Mouse (Mus musculus): Measurements from ENCODE around the gene Dis3.
A peak's percentile ranks its signal among the peaks of the same experiment; 100 is the strongest.

Dis3 gene

DNA sequence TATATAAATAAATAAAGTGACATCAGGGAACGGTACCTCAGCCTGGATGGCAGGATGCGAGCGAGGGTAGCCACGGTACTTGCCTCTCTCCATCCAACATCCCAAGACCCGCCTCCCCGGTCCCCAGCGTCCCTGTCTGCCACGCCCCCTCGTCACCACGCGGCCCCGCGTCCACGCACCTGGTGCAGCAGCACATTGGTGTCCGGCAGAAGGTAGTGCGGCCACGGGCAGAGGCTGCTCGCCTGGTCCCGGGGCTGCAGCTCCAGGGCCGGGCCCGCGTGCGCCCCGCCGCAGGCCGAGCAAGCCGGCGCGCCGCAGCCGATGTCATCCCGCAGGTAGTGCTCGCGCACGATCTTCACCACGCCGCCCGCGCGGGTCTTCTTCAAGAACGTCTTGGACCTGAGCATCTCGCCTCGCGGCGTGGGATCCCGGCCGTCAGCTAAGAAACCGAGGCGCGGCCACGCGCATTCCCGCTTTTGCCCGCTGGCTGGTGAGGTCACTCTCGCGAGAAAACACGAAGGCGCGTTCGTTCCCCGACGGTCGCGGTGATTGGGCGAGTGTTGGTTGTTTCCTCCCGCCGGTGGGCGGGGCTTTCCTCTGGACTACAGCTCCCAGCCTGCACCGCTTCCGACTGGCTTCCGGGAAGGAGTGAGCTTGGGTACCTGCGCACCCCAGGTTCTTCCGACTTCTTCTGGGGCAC, at the start of gene Dis3, which contains the start of gene Pibf1:
Gene Dis3, minus strand, starts transcription at position 504 of the 700 bp plus-strand sequence.
Gene Pibf1, plus strand, starts transcription at position 158 of the 700 bp plus-strand sequence.
- DNase-seq = peak; percentile 99

DNA sequence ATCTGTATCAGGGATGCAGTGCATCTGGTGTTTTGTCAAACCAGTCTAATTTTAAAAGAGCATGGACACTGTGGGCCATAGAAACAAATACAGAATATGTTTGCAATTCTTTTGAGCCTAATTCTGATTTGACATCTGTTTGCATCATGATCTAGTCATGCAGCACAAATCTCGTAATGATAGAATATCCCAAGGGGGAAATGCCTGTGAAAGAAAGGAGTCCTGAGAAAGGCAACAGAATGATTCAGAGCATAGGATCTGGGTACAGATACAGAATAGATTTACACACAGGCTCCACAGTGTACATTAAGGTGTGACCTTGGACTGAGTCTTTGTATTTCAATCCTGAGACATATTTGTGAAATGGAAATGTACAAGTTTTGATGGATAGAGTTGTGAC, 47.3 kb upstream of the Dis3 start:
- DNase-seq = no peak

GRCm38 (mm10) chr14:99141786-99142633, 42.4 kb upstream of the Dis3 start:
- DNase-seq = peak; percentile 66

- DNase-seq = no peak
These were observed 40.5 kb upstream of the Dis3 start for GRCm38 (mm10) chr14:99140036-99140435.

DNA sequence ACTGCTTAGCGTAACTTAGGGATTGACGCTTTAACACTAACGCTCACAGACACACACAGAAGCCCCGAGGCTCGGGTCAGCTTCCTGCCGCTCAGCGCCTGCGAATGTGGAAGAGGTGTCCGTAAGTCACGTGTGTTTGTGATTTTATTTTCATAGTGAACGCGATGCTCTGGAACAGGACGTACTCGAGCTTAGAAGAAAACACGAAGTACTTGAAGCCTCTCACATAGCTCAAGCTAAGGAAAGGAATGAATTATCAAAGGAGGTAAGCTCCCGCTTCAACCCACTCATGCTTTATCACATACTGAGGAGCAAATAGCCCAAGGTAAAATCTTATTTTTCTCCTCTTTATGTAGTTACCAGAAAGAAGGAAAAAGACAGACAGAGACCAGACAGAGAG, 36.7 kb upstream of the Dis3 start:
- no peak for DNase-seq

DNA sequence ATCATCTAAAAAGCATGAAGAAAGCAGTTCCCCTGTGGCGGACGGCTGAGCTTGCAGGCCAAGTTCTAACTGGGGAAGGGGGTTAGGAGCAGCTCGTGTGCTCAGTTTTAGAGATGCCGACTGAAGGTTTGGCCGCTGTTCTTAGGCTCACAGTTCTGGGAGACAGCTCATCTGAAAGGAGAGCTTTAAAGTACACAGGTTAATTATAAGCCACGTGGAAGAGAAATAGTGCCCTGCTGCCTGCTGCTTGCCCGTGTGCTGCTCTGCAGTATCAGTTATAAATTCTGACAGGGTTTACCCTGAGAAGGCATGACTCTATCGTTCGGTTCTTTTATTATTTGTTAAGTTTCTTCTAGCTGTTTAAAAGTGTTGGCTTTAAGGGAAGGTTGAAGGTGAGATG, 36.2 kb upstream of the Dis3 start:
- DNase-seq = no peak

GRCm38 (mm10) chr14:99134048-99134447, 34.5 kb upstream of the Dis3 start:
- DNase-seq = no peak

DNA sequence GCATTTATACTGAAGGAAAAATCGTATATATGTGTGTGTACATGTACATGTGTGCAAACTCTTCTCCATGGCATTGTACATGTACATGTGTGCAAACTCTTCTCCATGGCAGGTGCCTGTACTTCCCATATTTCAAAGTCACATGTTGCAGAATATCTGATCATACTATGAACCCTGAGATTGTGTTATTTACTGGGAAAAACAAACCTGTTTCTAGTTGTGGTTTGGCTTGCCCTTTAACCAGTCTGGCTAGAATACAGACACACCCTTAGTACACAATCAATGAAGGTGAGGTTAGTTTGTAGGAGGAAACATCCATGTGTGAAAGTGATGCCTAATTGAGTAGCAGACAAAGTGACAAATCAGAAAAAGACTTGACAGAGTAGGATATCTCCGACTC, 29.5 kb upstream of the Dis3 start:
- DNase-seq = no peak

GRCm38 (mm10) chr14:99127509-99127908, 27.9 kb upstream of the Dis3 start:
- DNase-seq = no peak

DNA sequence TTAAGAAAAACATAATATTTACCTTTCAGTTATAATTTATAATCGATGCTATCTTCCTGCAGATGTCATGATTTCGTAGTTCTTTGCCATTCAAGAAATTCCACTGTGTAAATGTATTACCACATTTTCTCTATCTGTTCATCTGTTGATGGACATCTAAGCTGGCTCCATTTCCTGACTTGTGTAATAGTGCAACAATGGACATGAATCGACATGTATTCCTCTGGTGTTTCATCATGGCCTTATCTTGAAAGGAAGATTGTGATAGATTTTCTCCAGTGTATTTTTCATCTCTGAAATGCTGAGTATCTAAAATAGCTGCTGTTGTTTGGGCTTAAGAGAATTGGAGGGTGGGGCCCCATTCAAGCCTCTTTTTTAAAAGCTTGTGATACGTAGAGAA, 27.1 kb upstream of the Dis3 start:
- no peak for DNase-seq

- DNase-seq = no peak
These were observed 24.5 kb upstream of the Dis3 start for GRCm38 (mm10) chr14:99124076-99124475.

DNA sequence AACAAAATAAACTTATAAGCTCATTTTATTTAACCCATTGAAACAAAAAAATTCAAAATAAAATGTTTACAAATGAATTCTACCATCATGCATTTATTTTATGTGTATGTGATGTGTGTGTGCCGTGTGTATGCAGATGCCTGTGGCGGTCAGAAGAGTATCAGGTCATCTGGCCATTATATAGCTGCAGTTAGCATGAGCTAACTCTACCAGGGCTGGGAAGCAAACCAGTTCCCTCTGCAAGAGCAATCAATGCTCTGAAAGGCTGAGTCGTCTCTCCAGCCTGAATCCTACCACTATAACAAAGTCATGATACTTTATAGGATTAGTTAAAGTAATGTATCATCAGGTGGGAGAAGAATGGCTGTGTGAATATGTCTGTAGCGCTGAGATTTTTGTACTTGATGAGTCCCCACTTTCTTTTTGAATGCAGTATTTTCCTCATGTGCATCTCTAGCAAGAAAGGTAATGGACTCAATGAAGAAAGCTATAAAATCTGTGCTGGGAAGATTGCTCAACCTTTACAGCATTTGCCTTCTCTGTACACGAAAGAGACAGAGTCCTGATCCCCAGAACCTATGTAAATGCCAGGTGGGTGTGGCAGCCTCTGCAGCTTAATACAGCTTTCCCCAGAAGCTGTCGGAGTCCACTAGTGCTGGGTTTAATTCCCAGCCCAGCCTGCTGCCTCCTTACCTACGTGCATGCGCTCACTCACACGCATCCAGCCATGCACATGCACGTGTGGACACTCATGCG, 22.2 kb upstream of the Dis3 start:
- DNase-seq = no peak

- no peak for DNase-seq
These were observed 18.0 kb upstream of the Dis3 start for GRCm38 (mm10) chr14:99117576-99117975.

DNA sequence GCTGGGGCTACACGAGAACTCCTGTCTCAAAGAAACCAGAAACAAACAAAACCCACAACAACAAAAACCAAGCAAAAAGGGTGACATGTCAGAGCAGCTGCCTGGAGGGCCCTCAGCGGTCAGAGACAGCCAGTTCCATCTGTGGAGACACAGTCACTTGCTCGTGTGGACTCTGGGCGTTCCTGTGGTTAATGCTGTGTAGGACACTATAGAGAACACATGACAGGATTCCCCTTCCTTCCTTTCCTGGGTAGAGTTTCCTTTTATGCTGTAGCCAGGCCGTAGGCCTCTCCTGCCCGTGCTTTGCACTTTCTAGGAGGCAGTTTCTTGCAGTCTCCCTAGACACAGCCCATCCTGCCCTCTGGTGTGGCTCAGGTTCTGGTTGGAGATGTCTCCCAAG, 9.2 kb upstream of the Dis3 start:
- no peak for DNase-seq

GRCm38 (mm10) chr14:99107631-99108187, 8.1 kb upstream of the Dis3 start:
- DNase-seq = no peak

- DNase-seq = no peak
These were observed 7.1 kb upstream of the Dis3 start for GRCm38 (mm10) chr14:99106671-99107070.

DNA sequence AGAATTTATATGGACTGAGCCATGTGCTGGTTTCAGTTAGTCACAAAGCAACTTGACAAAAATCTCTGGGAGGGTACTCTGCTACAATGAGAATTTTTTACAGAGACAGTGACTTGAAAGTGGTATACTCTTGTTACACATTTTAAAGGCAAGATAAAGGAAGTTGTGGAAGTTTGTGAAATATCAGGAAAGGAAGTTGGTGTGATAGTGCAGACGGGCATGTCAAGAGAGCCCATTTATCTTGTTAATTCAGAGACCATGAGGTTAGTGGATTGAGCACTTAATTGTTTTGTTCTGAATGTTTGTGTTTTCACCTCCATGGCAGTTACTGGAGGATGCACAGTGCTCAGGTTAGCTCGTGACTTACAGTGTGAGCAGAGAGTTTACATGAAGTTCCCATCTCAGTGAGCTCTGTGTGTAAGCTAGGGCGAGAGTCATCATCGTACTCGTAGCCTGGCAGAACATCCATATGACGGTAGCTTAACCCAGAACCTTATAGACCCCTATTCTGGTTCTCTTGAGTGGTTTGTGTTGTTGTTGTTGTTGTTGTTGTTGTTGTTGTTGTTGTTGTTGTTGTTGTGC, 5.1 kb upstream of the Dis3 start:
- no peak for DNase-seq

GRCm38 (mm10) chr14:99103050-99103449, 3.5 kb upstream of the Dis3 start:
- DNase-seq = no peak

DNA sequence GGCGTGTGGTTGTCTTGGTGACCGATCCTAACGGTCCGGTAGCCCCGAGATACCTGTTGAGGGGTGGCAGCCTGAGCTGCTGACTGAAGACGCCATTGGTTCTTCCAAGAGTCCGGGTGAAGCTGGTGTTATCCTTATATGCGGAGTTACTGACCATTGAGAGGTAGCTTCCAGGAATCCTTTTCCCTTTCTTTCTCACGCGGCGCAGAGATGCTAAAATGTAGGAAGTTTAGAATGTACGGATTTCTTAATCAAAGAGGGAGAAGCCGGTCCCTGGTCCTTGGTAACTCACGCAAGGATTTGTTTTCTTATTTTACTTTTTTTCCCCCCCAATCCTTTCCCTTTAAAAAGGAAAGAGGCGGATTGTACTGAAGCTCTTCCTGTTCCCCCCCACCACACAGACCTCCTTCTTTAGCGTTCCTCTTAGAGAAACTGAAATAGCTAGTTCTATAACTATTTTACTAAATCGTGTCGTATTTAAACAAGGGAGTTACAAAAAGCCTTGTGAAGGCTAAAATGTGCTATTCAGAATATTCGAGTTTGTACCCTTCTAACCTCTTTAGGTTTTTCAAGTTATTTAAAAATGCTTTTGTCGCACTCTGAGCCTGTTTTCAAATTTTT, 507 bp upstream of the Dis3 start:
- no peak for DNase-seq

- DNase-seq = no peak
These were observed 10.6 kb downstream of the Dis3 start for GRCm38 (mm10) chr14:99088947-99089346.

DNA sequence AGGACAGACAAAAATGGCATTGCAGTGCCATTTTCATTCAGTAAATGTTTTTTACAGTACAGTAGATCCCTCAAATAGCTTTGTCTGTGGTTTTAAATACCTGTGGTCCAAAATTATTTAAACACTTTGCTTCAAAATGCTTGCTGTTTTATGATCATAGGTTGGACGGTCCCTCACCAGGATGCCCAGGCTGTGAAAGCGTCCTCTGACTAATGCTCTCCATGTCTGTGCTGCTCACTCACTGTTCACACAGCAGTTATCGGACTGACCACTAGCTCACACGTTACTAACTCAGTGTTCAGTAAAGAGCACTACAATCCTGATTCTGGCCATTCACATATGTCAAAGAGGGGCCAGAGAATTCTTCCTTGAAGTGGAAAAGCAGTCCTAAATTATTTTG, 28.4 kb downstream of the Dis3 start:
- DNase-seq = no peak

DNA sequence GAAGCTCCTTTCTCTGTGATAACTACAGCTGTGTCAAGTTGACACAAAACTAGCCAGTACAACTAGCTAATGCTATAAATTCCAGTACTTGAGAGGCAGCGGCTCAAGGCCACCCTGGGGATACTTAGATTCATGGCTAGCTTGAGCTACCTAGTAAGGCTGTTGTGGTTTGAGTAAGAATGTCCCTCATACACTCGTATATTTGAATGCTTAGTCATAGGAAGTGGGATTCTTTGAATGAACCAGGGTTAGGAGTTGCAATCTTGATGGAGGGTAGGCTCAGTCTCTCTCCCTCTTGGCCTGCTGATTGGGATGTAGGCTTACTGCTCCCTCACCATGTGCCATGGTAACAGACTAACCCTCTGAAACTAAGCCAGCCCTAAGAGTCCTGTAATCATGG, 36.5 kb downstream of the Dis3 start:
- DNase-seq = no peak

Measured in kidney, adult 9 months (tissue).